In the genomic region with DNA sequence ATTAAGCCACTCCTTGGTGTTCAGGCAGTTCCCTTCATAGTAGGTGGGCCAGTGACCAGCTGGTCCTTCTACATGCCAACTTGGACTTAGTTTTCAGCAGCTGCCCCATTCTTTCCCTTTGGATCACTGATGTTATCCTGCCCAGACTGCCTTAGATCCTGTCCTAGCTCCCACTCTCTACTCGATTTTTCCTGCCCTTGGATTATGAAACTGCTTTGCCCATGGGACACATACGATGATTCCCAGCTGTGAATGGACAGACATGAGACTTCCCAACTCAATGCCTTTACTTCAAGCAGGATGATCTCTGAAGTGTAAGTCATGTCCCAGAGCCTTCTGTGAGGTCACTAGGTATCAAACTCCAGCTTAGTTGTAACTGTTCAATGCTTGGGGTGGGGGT, we compare ENCODE assay signal across 22 mouse cellular contexts.
DNase-seq lines count a peak whose midpoint lies in the region; ATAC-seq and TF ChIP-seq lines count a peak whose summit lies in the region.
"Had no signal": no experiment of that assay in that cellular context is flagged by ENCODE, and none has a peak within 500 bp of the region (broad histone marks: within the 10 kb centered on the region; RNA-seq: fewer than 3 reads in every experiment).

No protein-coding gene starts in this region.

- ATAC-seq in heart, embryonic 12.5 days (ENCODE audit: insufficient number of reproducible peaks, low FRiP score) = no peak
- ATAC-seq: activated CD4-positive, CD25-positive, alpha-beta regulatory T cell, adult 4 months; forebrain, embryonic 13.5 days; forebrain, postnatal 0 days; hindbrain, embryonic 16.5 days; inflammation-experienced regulatory T-cells, adult 6 months; intestine, postnatal 0 days; Patski had no signal

- no peaks in the 10 kb centered on the region for H3K36me3 ChIP-seq in heart, embryonic 12.5 days
- H3K36me3 ChIP-seq: embryonic facial prominence, embryonic 13.5 days; hindbrain, embryonic 12.5 days had no signal

- no peaks in the 10 kb centered on the region for H3K4me1 ChIP-seq in cerebellum, adult 2 months (ENCODE audit: control insufficient read depth, insufficient read depth, low read length)
- H3K4me1 ChIP-seq in heart, embryonic 12.5 days (replicated peaks) = no peaks in the 10 kb centered on the region
- H3K4me1 ChIP-seq: embryonic facial prominence, embryonic 13.5 days; forebrain, embryonic 13.5 days; hindbrain, embryonic 12.5 days had no signal

- H3K27me3 ChIP-seq in cerebellum, adult 2 months (ENCODE audit: control insufficient read depth, insufficient read depth, low read length) = no peaks in the 10 kb centered on the region; the same call in 1 of the 2 replicates
- no peaks in the 10 kb centered on the region for H3K27me3 ChIP-seq in heart, embryonic 12.5 days (replicated peaks)
- H3K27me3 ChIP-seq: embryonic facial prominence, embryonic 13.5 days; forebrain, embryonic 13.5 days; hindbrain, embryonic 12.5 days; Patski had no signal

- WGBS in cerebellum, adult 2 months = 23% methylated on average over 2 of the region's 2 CpGs
- WGBS in heart, embryonic 12.5 days = 60% methylated on average over 2 of the region's 2 CpGs

- peak; percentile 1 to 4 for DNase-seq in cerebellum, postnatal 14 days
- no peak for DNase-seq in cerebellum, adult 2 months
- peak; percentile 97 for DNase-seq in heart, adult 11 months
- peak; percentile 6 for DNase-seq in kidney, postnatal 10 days
- DNase-seq in kidney, adult 8-10 months = no peak
- DNase-seq in skeletal muscle tissue, adult 2 months (ENCODE audit: low read depth, low spot score) = peak; percentile 22
- DNase-seq in Muller cell, postnatal 12 days (ENCODE audit: inconsistent ontology term) = no peak
- DNase-seq: adrenal gland, postnatal 14 days; cerebellum, adult 11-12 months; cerebellum, postnatal 25 days; forebrain, postnatal 0 days; kidney, adult 9 months had no signal

- no peak for TF ChIP-seq POLR2A in cerebellum, adult 2 months (IDR thresholded peaks at IDR 0.05; ENCODE audit: borderline replicate concordance, insufficient read depth, low read length)

- H3K9me3 ChIP-seq in heart, embryonic 12.5 days (replicated peaks) = no peaks in the 10 kb centered on the region
- H3K9me3 ChIP-seq: embryonic facial prominence, embryonic 13.5 days; forebrain, embryonic 13.5 days; hindbrain, embryonic 12.5 days had no signal

- H3K4me3 ChIP-seq in cerebellum, adult 2 months (replicated peaks; ENCODE audit: insufficient read depth, low read depth, low read length) = no peak overlapping the region
- H3K4me3 ChIP-seq in heart, embryonic 12.5 days = no peak overlapping the region
- H3K4me3 ChIP-seq: embryonic facial prominence, embryonic 13.5 days; forebrain, embryonic 13.5 days; hindbrain, embryonic 12.5 days had no signal

- H3K9ac ChIP-seq in heart, embryonic 12.5 days = no peak overlapping the region
- H3K9ac ChIP-seq: embryonic facial prominence, embryonic 13.5 days; forebrain, embryonic 13.5 days; forebrain, postnatal 0 days; hindbrain, embryonic 12.5 days had no signal

- TF ChIP-seq CTCF in cerebellum, adult 2 months (IDR thresholded peaks at IDR 0.05; ENCODE audit: borderline replicate concordance, insufficient read depth, low read depth, low read length) = no peak

- H3K27ac ChIP-seq in cerebellum, adult 2 months (ENCODE audit: insufficient read depth, low read length) = no peak overlapping the region
- H3K27ac ChIP-seq in heart, embryonic 12.5 days (ENCODE audit: poor library complexity, severe bottlenecking) = no peak overlapping the region
- H3K27ac ChIP-seq: embryonic facial prominence, embryonic 13.5 days; forebrain, embryonic 13.5 days; hindbrain, embryonic 12.5 days; kidney, postnatal 0 days had no signal

- H3K4me2 ChIP-seq in heart, embryonic 12.5 days = no peak overlapping the region
- H3K4me2 ChIP-seq: embryonic facial prominence, embryonic 13.5 days; forebrain, embryonic 13.5 days; hindbrain, embryonic 12.5 days had no signal

Comparison
In these comparisons a context has a peak if more than half of its experiments do, and no peak if none do; other contexts are left out.
1. DNase-seq: peak in cerebellum, postnatal 14 days (2 of 2), heart, adult 11 months (single experiment), kidney, postnatal 10 days (single experiment) and skeletal muscle tissue, adult 2 months (single experiment); none in cerebellum, adult 2 months (0 of 2), kidney, adult 8-10 months (0 of 2) and Muller cell, postnatal 12 days (single experiment).